Mouse (Mus musculus) testis, postnatal 14 days (tissue): ENCODE measurements around the gene Upk1a.

ENCODE experiments used
- DNase-seq: peaks from one replicate; pipeline ENCODE4 v3.0.0; 2021; ENCODE audit warnings: low spot score

Upk1a gene

DNA sequence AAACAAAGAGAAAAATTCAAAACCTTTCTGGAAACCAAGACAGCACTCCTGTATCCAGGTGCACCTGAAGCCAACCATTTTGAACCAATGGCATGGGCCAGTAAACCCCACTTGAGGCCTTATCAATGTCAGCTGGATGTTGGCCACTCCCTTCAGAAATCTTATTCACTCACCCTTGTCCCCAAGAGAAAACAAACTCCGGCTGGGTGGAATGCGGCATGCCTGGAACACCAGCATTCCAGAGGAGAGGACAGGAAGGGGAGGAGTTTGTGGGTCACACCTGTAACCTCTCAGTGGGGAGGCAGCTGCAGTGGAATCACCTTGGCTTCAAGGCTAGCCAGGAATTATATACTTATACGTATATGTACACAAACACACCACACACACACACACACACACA lies 10.1 kb downstream of the Upk1a start:
- no peak for DNase-seq

DNA sequence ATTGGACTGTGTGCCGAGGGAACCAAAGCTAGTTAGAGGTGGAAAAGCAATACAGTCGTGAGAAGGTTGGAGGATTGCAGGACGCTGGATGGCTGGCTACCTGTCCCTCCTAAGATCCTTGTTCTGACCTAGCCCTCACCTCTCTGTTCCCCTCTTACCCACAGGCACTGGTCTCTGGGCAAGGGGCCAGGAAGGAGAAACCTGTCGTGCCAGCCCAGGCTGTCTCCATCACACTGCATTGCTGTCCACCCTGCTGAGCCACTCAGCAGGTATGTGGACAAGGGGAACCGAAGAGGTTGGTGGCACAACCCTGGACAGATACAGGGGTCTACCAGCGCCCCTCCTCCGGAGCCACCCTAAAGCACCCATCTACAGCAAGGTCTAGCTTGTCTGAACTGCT lies 12.0 kb downstream of the Upk1a start:
- DNase-seq, result no peak

GRCm38 (mm10) chr7:30599933-30600353 lies 12.7 kb downstream of the Upk1a start:
- peak; percentile 95 for DNase-seq

- peak; percentile 93 for DNase-seq
These were observed 13.9 kb downstream of the Upk1a start, which contains the start of gene Zbtb32 for GRCm38 (mm10) chr7:30598786-30599185. Gene Zbtb32 (minus strand): TSS chr7:30598909.

DNA sequence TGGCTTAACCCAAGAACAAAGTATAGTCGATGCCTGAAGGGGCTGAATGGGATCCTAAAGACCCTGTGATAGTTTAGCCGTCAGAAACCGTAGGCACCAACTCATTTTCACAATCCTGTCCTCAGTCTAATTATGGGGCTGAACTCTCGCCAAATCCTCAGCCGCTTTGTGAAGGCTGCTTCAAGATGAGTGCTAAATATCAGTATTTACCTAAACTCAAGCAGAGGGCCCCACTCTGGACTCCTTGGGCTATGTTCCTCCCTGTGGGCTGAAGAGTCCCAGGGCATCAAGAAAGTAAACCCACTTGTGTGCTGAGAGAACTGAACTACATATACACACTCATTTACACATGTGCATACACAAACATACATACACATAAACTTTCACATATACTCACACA lies 15.8 kb downstream of the Upk1a start:
- DNase-seq, result no peak

DNA sequence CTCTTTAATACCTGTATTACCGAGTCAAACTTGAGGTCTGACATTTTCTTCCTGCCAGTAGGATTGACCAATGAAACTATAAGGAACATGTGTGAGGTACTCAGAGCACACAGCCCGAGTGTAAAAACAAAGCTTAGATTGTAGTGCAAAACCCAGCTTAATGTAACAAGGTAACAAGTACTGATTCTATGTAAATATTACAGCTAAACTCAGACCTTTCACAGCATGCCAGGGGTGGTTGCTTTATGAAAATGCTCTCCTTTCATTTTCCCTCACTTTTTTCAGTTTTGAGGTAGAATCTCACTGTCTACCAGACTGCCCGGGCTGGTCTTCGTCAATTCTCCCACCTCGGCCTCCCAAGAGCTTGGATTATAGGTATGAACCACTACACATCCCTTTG lies 16.6 kb downstream of the Upk1a start:
- no peak for DNase-seq

GRCm38 (mm10) chr7:30594510-30595024 lies 18.1 kb downstream of the Upk1a start:
- no peak for DNase-seq

DNA sequence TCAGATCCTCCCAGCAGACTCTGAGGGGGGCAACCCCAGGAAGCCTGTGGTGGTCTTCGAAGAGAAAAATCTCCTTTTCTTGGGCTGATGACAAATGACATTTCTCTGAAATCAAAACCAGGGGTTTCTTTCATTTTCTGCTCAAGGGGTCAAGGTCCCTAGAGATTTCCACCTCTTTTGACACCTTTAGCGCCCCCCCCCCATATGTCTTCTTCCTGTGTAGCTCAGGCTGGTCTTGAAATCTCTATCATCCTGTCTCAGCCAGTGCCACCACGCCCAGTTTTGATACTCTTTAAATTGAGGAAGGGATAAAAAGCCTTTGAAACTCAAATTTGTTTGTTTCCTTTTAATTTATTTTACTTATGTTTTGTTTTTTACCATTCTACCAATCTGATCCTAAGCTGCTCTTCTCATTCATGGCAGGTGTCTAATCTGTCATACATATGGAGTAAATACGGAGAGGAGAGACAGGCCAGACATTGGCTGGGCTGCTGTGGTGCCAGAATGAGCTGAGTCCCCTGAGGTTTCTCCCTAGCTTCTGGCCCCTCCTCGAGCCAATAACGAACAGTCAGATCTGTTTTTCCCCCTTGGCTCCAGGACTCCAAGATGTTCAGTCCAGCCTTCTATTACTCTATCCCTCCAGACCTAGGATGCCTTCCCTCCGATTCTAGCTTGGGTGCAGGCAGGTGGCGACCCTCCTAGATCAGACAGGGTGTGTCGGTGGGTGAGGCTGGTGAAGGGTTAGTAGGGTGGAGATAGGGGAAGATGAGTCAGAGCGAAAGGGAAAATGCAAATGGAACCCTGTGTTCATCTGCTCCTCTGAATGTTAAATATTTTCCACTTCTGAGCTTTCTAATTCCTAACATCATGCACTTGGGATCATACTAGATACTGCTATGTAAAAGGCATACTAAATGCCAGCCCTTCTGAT lies 18.8 kb downstream of the Upk1a start:
- DNase-seq, result no peak

- DNase-seq, result no peak
These were observed 19.7 kb downstream of the Upk1a start for GRCm38 (mm10) chr7:30592772-30593423.

GRCm38 (mm10) chr7:30591605-30591951 lies 21.1 kb downstream of the Upk1a start:
- DNase-seq, result no peak

- no peak for DNase-seq
These were observed 21.6 kb downstream of the Upk1a start for GRCm38 (mm10) chr7:30590927-30591604.

GRCm38 (mm10) chr7:30589435-30590301 lies 23.0 kb downstream of the Upk1a start:
- DNase-seq, result peak; percentile 78

- DNase-seq, result peak; percentile 99
These were observed 23.8 kb downstream of the Upk1a start, which contains the start of gene Kmt2b for GRCm38 (mm10) chr7:30588676-30589434. Gene Kmt2b (minus strand): TSS chr7:30588726.

DNA sequence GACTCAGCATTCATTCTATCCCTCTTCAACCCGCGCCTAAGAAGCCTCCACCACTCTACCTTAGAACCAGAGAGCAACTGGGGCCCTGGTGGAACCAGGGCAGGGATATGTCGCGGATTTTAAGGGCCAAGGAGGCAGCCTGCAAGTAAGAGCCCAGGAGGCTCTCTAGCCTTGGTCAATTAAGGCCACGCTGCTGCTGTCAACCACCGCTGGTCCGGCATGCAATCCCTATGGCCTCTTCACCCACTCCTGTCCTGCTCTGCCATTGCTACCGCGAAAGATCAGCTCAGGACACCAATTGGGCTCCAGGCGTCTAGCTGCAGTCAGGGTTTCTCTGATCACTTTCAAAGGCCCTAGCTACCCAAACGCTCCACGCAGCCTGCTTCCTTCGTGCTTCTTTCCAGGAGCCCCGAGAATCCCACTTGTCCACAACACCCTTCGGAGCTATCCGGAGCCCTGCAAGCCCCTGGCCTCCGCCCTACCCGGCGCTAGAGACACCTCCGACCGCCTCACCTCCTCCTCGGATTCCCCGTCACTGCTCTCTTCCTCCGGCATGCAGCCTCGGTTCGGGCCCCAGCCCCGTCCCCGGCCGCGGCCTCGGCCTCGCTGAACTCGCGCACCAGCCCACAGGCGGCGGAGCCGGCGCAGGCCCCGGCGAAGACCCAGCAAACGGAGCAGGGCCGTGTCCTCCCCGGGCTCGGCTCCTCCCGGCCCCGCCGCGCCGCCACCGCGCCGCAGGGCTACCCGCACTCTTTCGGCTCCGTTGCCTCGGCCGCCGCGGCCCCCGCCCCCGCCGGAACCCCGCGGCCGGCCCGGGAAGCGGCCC lies 24.6 kb downstream of the Upk1a start:
- DNase-seq, result peak; percentile 72

- no peak for DNase-seq
These were observed 26.1 kb downstream of the Upk1a start for GRCm38 (mm10) chr7:30586455-30587020.

DNA sequence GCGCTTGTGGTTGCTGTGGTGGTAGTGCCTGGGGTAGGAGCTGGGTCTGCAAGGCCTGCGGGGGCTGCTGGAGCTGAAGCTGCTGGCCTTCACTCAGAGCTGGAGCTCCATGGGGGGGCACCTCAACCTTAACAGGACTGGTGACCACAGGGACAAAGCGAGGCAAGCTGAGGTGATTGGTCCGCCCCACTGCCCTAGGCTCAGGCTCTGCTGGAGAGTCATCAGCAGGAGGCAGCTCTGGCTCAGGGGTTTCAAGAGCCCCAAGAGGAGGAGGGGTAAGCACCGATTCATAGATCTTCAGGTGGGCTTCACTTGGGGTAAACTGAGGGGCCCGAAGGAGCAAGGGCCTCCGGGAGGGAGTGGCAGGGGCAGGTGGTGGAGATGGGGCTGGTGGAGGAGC lies 27.5 kb downstream of the Upk1a start:
- DNase-seq, result no peak

GRCm38 (mm10) chr7:30584339-30584738 lies 28.3 kb downstream of the Upk1a start:
- no peak for DNase-seq

DNA sequence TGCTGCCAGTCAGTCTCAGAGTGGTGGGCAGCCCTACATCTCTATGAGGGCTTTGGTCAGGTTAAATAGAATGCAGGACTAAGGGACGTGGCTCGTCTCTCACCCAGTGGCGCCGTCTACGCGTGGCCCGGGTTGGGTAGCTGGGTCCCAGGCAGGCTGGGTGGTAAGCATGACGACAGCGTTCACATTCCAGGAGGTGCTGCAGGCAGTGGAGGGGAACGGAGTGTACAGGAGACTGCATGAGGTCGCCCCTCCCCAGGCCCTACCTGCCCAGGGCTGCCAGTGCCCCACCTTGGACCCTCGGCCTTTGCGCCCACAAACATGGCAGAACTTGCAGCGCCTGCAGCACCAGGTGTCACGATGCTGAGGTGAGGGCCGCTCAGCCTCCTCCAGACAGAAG lies 31.1 kb downstream of the Upk1a start:
- no peak for DNase-seq

GRCm38 (mm10) chr7:30579950-30580349 lies 32.7 kb downstream of the Upk1a start:
- DNase-seq, result no peak
